31 mouse cellular contexts compared by ENCODE assay signal in genomic region chr19:44026956-44027530, GRCm38 (mm10). TPM values are rescaled to one million over a fixed set of nuclear protein-coding genes. Genes with fewer than 3 reads are reported as not detected.
DNase-seq lines count a peak whose midpoint lies in the region; ATAC-seq and TF ChIP-seq lines count a peak whose summit lies in the region.
"Had no signal": no experiment of that assay in that cellular context is flagged by ENCODE, and none has a peak within 500 bp of the region (broad histone marks: within the 10 kb centered on the region; RNA-seq: fewer than 3 reads in every experiment).

No protein-coding gene starts in this region.

- no peak for TF ChIP-seq POLR2A in lung, adult 2 months (IDR thresholded peaks at IDR 0.05; ENCODE audit: borderline replicate concordance, extremely low read depth, low read depth, low read length)

- no peaks in the 10 kb centered on the region for H3K9me3 ChIP-seq in lung, embryonic 16.5 days (ENCODE audit: control insufficient read depth, low read length)
- no peaks in the 10 kb centered on the region for H3K9me3 ChIP-seq in forebrain, embryonic 10.5 days
- H3K9me3 ChIP-seq: intestine, embryonic 15.5 days; limb, embryonic 12.5 days; liver, embryonic 13.5 days; midbrain, embryonic 15.5 days; neural tube, embryonic 13.5 days had no signal

- H3K36me3 ChIP-seq in lung, embryonic 16.5 days (ENCODE audit: control insufficient read depth, insufficient read depth, low read length), result no peaks in the 10 kb centered on the region
- H3K36me3 ChIP-seq in forebrain, embryonic 10.5 days (replicated peaks), result no peaks in the 10 kb centered on the region
- H3K36me3 ChIP-seq: intestine, embryonic 15.5 days; limb, embryonic 12.5 days; liver, embryonic 13.5 days; midbrain, embryonic 15.5 days; neural tube, embryonic 13.5 days had no signal

- 50% methylated on average over 8 of the region's 8 CpGs for WGBS in lung, embryonic 16.5 days
- WGBS in lung, adult 2 months, result 66% methylated on average over 8 of the region's 8 CpGs
- WGBS in forebrain, embryonic 10.5 days, result 71% methylated on average over 8 of the region's 8 CpGs

- DNase-seq in embryo, embryonic 11 days, result peak; percentile 23
- DNase-seq in embryo, embryonic 10 days (ENCODE audit: low spot score), result no peak
- DNase-seq in lung, adult 2 months, result no peak
- peak; percentile 76 for DNase-seq in kidney, adult 9 months
- DNase-seq in kidney, postnatal 4 days, result peak; percentile 9 to 30
- DNase-seq in forebrain, embryonic 10.5 days (ENCODE audit: extremely low spot score, low spot score), result no peak
- no peak for DNase-seq in heart, postnatal 36 days
- DNase-seq: adrenal gland, postnatal 36 days; cerebellum, adult 9-10 months; gastrocnemius, postnatal 25 days; heart, adult 2 months; heart, postnatal 4 days; liver, embryonic 13.5 days; lung, embryonic 14.5 days; lung, postnatal 36 days; right cerebral cortex, adult 18-20 months; thymus, adult 18-20 months; thymus, postnatal 4 days had no signal

- H3K9ac ChIP-seq in lung, embryonic 16.5 days (ENCODE audit: low read length), result no peak overlapping the region
- H3K9ac ChIP-seq: intestine, embryonic 15.5 days; limb, embryonic 12.5 days; liver, embryonic 13.5 days; lung, embryonic 14.5 days; midbrain, embryonic 15.5 days; neural tube, embryonic 13.5 days had no signal

- no peak overlapping the region for H3K27ac ChIP-seq in lung, embryonic 16.5 days (ENCODE audit: low read length)
- no peak overlapping the region for H3K27ac ChIP-seq in forebrain, embryonic 10.5 days
- H3K27ac ChIP-seq: heart, adult 2 months; intestine, embryonic 15.5 days; layer of hippocampus, adult 2 months; limb, embryonic 12.5 days; liver, embryonic 13.5 days; midbrain, embryonic 15.5 days; neural tube, embryonic 13.5 days had no signal

- no peaks in the 10 kb centered on the region for H3K27me3 ChIP-seq in lung, embryonic 16.5 days (ENCODE audit: control insufficient read depth, insufficient read depth, low read depth, low read length)
- H3K27me3 ChIP-seq in forebrain, embryonic 10.5 days (ENCODE audit: poor library complexity, severe bottlenecking), result no peaks in the 10 kb centered on the region
- H3K27me3 ChIP-seq: intestine, embryonic 15.5 days; limb, embryonic 12.5 days; liver, embryonic 13.5 days; midbrain, embryonic 15.5 days; neural tube, embryonic 13.5 days had no signal

- TF ChIP-seq CTCF in lung, adult 2 months (IDR thresholded peaks at IDR 0.05; ENCODE audit: insufficient read depth, low read length), result no peak

- intact Hi-C loops in heart, postnatal 36 days (cut with DNase I), result no loop called here

- no peak overlapping the region for H3K4me2 ChIP-seq in lung, embryonic 16.5 days (ENCODE audit: low read depth, low read length)
- H3K4me2 ChIP-seq: intestine, embryonic 15.5 days; limb, embryonic 12.5 days; liver, embryonic 13.5 days; lung, embryonic 14.5 days; midbrain, embryonic 15.5 days; neural tube, embryonic 13.5 days had no signal

- no peak overlapping the region for H3K4me3 ChIP-seq in lung, embryonic 16.5 days (ENCODE audit: low read length)
- no peak overlapping the region for H3K4me3 ChIP-seq in lung, adult 2 months (replicated peaks; ENCODE audit: extremely low read depth, low read depth, low read length)
- H3K4me3 ChIP-seq in forebrain, embryonic 10.5 days, result no peak overlapping the region
- H3K4me3 ChIP-seq: heart, adult 2 months; intestine, embryonic 15.5 days; layer of hippocampus, adult 2 months; limb, embryonic 12.5 days; liver, embryonic 13.5 days; megakaryocyte, embryonic 14.5 days; midbrain, embryonic 15.5 days; myocyte; neural tube, embryonic 13.5 days had no signal

- no peaks in the 10 kb centered on the region for H3K4me1 ChIP-seq in lung, embryonic 16.5 days (replicated peaks; ENCODE audit: control insufficient read depth, insufficient read depth, low read length)
- no peaks in the 10 kb centered on the region for H3K4me1 ChIP-seq in lung, adult 2 months (ENCODE audit: control insufficient read depth, insufficient read depth, low read length)
- peaks cover 4% of the 10 kb centered on the region for H3K4me1 ChIP-seq in forebrain, embryonic 10.5 days
- H3K4me1 ChIP-seq: intestine, embryonic 15.5 days; limb, embryonic 12.5 days; liver, embryonic 13.5 days; megakaryocyte, embryonic 14.5 days; midbrain, embryonic 15.5 days; neural tube, embryonic 13.5 days had no signal

- ATAC-seq in lung, embryonic 16.5 days (ENCODE audit: low read depth), result peak; percentile 39; the same call in 1 of the 2 replicates
- ATAC-seq: hindbrain, embryonic 16.5 days; intestine, embryonic 15.5 days; midbrain, embryonic 15.5 days had no signal

RNA-seq across cellular contexts. Expression of gene Cyp2c23, which starts 2.0 kb away (rescaled TPM):
- polyA plus RNA-seq in lung, embryonic 16.5 days (2015; fragmentation: Nextera tagmentation; extraction: Ambion mirVana), result 0.55 and 1.4 TPM in 2 replicates
- polyA plus RNA-seq in lung, adult 2 months (2012; rRNA removed), result 0.53 and 0.65 TPM in 2 replicates
- not detected in 2 replicates for polyA plus RNA-seq in forebrain, embryonic 10.5 days (2016; fragmentation: Nextera tagmentation; extraction: Ambion mirVana)
- under 1 TPM in 1 of 2 experiments, not detected in 1; 0.14 TPM for total RNA-seq in heart, postnatal 36 days (2021)
- total RNA-seq: gastrocnemius, postnatal 25 days; heart, adult 2 months; heart, postnatal 4 days; layer of hippocampus, adult 2 months; layer of hippocampus, postnatal 25 days had no signal
- polyA plus RNA-seq: embryonic facial prominence, embryonic 11.5 days; forebrain, embryonic 11.5 days; heart, adult 2 months; heart, embryonic 14.5 days; hindbrain, embryonic 16.5 days; midbrain, embryonic 15.5 days; neural tube, embryonic 13.5 days had no signal

RNA-seq across cellular contexts. Expression of gene Cpn1, which starts 40.7 kb away (rescaled TPM):
- 4.9 and 5.5 TPM in 2 replicates for polyA plus RNA-seq in lung, embryonic 16.5 days (2015; fragmentation: Nextera tagmentation; extraction: Ambion mirVana)
- polyA plus RNA-seq in lung, adult 2 months (2012; rRNA removed), result 4.3 and 5.0 TPM in 2 replicates
- 0.21 and 0.48 TPM in 2 replicates for polyA plus RNA-seq in forebrain, embryonic 10.5 days (2016; fragmentation: Nextera tagmentation; extraction: Ambion mirVana)
- total RNA-seq in heart, postnatal 36 days (2021), result under 1 TPM in 1 of 2 experiments, not detected in 1; 0.19 TPM
- total RNA-seq: gastrocnemius, postnatal 25 days; heart, postnatal 4 days had no signal
- polyA plus RNA-seq: embryonic facial prominence, embryonic 11.5 days; myocyte had no signal

RNA-seq across cellular contexts. Expression of gene Erlin1, which starts 42.5 kb away (rescaled TPM):
- 39.3 and 39.8 TPM in 2 replicates for polyA plus RNA-seq in lung, embryonic 16.5 days (2015; fragmentation: Nextera tagmentation; extraction: Ambion mirVana)
- 6.5 and 7.0 TPM in 2 replicates for polyA plus RNA-seq in lung, adult 2 months (2012; rRNA removed)
- 21.3 and 26.3 TPM in 2 replicates for polyA plus RNA-seq in forebrain, embryonic 10.5 days (2016; fragmentation: Nextera tagmentation; extraction: Ambion mirVana)
- total RNA-seq in heart, postnatal 36 days (2021), result 1 to 10 TPM; 7.3 to 7.9 TPM

Comparison
In these comparisons a context has a peak if more than half of its experiments do, and no peak if none do; other contexts are left out.
1. DNase-seq: peak in embryo, embryonic 11 days (single experiment), kidney, adult 9 months (single experiment) and kidney, postnatal 4 days (2 of 2); none in embryo, embryonic 10 days (single experiment), lung, adult 2 months (single experiment), forebrain, embryonic 10.5 days (single experiment) and heart, postnatal 36 days (0 of 2).